Mouse (Mus musculus): ENCODE measurements around the gene Nrgn. TPM values are rescaled to one million over a fixed set of nuclear protein-coding genes. Genes with fewer than 3 reads are reported as not detected.
A peak's percentile ranks its signal among the peaks of the same experiment; 100 is the strongest.

Nrgn gene
- 0.21 TPM for polyA plus RNA-seq (2021)

DNA sequence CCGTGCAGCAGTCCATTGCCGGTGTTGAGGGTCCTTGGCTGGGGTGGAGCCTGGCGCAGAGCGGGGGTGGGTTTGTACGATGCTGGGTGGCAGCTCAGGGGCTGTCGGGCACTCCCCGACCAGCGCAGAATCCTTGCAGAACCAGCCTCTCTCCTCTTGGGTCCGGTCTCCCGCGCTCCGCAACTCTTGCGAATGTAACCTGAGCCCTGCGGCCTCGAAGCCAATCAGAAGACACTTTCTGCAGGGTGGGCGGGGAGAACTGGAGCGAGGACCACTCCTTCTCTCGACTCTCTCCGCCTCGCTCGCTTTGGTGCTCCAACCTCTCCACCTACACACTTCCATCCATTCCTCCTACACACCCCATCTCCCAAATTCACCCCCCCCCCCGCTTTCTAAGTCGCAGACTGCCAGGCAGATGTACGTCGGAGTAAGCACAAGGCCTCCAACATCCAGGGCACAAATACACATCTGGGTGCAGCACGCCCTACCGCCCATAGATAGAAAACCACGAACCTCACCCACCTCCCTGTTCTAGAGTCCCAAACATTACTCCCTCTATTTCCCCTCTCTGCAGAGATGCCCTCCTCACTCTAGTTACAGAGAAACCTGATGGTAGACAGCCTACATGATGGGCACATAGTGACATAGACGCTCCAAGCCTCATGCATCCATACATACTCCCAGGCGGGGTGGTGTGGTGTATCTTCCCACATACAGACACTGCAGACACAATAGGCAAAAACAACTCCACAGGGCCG, at the start of gene Nrgn:
Nrgn (minus strand) TSS at position 369 of the 758 bp plus-strand sequence.
- POLR2A ChIA-PET = no interaction called here
- TF ChIP-seq CTCF (IDR thresholded peaks at IDR 0.05) = no peak
- peaks cover 36% of the 10 kb centered on the region for H3K27me3 ChIP-seq
- ATAC-seq (peak; percentile 92), DNase-seq (ENCODE audit: low read depth, low spot score) (no peak)
- in situ Hi-C loops (cut with MboI; ENCODE audit: low pct_unique_long_range_greater_than_20kb) = no loop called here
- CTCF ChIA-PET = no interaction called here

DNA sequence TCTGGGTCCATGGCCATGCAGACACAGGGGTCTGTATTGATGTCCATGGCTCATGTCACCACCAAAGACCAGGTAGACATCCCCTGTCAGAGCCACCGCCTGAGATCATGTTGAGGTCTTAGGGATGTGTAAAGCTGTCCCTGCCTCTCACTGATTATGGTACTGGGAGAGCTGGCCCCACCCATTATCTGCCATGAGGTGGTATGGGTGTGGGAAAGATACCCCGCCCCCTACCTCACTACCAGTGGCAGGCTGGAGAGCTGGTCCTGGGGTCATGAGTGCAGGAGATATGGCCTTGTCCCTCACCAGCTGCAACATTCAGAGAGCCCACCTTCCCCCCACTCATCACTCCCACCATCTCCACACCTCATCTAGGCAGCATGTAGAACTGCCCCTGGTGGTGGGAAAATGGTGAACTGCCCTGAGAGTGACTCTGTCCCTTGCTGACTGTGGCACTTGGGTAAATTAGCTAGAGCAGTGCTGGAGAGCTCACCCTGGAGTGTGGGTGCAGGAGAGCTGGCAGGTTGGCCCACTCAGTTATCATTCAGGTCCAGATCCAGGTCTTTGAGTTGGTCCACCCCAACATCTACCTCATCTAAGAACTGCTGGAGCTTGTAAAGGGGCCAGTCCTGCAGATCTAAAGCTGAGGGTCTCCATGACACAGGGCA, 48.0 kb upstream of the Nrgn start:
- ChIA-PET CTCF (interaction anchor here (0.7 to 1.6 kb wide), 2 partner anchors 9 to 137 kb away, joined by 3 to 4 read pairs; no protein-coding TSS in a partner anchor), POLR2A (no interaction called here)
- H3K27me3 ChIP-seq = no peaks in the 10 kb centered on the region
- ATAC-seq (no peak), DNase-seq (ENCODE audit: low read depth, low spot score) (no peak)
- in situ Hi-C loops (cut with MboI; ENCODE audit: low pct_unique_long_range_greater_than_20kb) = no loop called here
- TF ChIP-seq CTCF (IDR thresholded peaks at IDR 0.05) = no peak

DNA sequence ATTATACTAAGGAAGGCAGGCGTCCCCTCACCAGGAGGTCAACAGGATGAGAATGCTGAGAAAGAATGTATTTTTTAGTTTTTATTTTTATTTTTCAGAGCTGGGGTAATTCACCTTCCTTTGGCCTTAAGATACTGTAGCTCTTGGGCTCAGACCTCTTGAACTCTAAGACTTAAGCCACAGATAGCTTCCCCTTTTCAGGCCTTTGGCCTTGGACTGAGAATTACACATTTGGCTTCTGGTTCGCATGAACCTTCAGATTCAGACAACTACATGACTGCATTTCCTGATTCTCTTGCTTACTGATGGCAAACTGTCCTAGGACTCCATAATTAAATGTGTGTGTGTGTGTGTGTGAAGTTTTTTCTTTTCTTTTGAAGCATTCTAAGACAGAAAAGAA, 45.9 kb upstream of the Nrgn start:
- in situ Hi-C loops (cut with MboI; ENCODE audit: low pct_unique_long_range_greater_than_20kb) = no loop called here
- H3K27me3 ChIP-seq = no peaks in the 10 kb centered on the region
- CTCF ChIA-PET = no interaction called here
- POLR2A ChIA-PET = no interaction called here
- no peak for TF ChIP-seq CTCF (IDR thresholded peaks at IDR 0.05)
- no peak for DNase-seq (ENCODE audit: low read depth, low spot score)
- ATAC-seq = no peak

DNA sequence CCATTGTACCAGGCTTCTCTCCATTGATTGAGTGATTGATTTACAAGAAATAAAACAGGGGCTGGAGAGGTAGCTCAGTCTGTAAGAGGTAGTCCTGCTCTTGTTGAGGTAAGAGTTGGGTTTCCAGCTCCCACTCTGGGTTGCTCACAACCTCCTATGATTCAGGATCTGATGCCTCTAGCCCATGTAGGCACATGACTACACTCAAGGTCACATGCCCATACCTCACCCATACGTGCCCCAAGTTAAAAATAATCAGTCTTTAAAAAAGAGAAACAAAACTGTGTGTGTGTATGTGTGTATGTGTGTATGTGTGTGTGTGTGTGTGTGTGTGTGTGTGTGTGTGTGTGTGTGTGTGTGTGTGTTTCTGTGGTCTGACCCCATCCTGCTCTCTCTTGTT, 42.9 kb upstream of the Nrgn start:
- POLR2A ChIA-PET = no interaction called here
- H3K27me3 ChIP-seq = no peaks in the 10 kb centered on the region
- CTCF ChIA-PET = no interaction called here
- no peak for ATAC-seq
- DNase-seq (ENCODE audit: low read depth, low spot score) = no peak
- in situ Hi-C loops (cut with MboI; ENCODE audit: low pct_unique_long_range_greater_than_20kb) = no loop called here
- no peak for TF ChIP-seq CTCF (IDR thresholded peaks at IDR 0.05)

DNA sequence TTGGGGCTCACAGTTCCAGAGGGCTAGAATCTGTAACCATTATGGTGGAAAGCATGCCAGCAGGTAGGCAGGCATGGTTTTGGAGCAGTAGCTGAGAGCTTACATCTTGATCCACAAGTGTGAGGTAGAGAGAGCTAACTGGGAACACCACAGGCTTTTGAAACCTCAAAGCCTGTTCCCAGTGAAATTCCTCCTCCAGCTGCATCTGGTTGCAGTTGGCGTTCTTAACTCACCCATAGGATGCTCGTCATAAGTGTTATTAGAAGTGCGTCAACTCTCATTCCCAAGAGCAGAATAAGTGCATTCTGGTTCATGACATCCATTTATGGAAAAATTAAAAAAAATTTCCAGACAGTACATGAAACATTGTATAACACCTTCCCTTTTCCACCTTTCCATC, 41.0 kb upstream of the Nrgn start:
- peaks cover 3% of the 10 kb centered on the region for H3K27me3 ChIP-seq
- no peak for DNase-seq (ENCODE audit: low read depth, low spot score)
- no peak for ATAC-seq
- ChIA-PET CTCF (interaction anchor here (1.1 kb wide), 1 partner anchor 9 kb away, joined by 4 read pairs; no protein-coding TSS in a partner anchor), POLR2A (no interaction called here)
- in situ Hi-C loops (cut with MboI; ENCODE audit: low pct_unique_long_range_greater_than_20kb) = no loop called here
- no peak for TF ChIP-seq CTCF (IDR thresholded peaks at IDR 0.05)

DNA sequence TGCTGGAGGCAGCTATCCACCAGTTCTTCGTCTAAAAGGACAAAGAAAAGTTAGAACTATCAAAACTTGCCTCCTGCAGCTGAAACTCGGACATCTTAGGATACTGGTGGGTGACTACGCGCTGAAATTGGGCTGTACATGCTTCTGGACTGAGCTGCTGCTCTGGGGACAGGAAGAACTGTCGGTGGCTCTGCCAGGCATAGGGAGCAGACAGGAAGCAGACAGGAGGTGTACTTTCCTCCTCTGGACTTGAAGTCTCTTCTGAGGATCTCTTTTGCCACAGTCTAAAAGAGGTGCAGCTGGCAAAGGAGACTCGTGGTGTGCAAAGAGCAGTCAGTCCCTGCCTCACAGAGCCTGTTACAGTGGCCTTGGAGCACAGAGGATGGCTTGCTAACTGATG, 39.9 kb upstream of the Nrgn start:
- POLR2A ChIA-PET = no interaction called here
- CTCF ChIA-PET = interaction anchor here (1.8 kb wide), 1 partner anchor 10 kb away, joined by 4 read pairs; no protein-coding TSS in a partner anchor

DNA sequence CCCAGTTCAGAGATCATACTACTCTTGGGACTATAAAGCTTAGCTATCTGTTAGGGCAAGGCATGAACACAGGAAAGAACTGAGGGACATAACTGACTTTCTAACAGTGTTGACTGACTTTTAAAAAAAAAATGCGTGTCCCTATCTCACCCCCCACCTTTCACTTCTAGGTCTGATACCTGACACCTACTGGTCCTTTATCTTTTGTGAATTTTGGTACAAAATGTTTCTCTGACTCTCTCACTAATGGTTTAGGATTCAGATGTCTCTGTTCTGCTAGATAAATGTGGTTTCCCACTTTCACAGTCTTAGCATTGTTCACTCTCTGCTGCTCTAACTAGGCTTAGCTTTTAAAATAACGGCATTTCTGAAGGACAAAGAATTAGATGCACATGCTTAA, 39.3 kb upstream of the Nrgn start:
- peaks cover 3% of the 10 kb centered on the region for H3K27me3 ChIP-seq
- ATAC-seq (no peak), DNase-seq (ENCODE audit: low read depth, low spot score) (no peak)
- ChIA-PET POLR2A (no interaction called here), CTCF (interaction anchor here (0.7 to 1.8 kb wide), 2 partner anchors 11 to 25 kb away, joined by 3 to 4 read pairs; no protein-coding TSS in a partner anchor)
- no peak for TF ChIP-seq CTCF (IDR thresholded peaks at IDR 0.05)
- in situ Hi-C loops (cut with MboI; ENCODE audit: low pct_unique_long_range_greater_than_20kb) = no loop called here

More for the DNA sequence above, 39.9 kb upstream of the Nrgn start:
- peaks cover 3% of the 10 kb centered on the region for H3K27me3 ChIP-seq
- no peak for TF ChIP-seq CTCF (IDR thresholded peaks at IDR 0.05)
- in situ Hi-C loops (cut with MboI; ENCODE audit: low pct_unique_long_range_greater_than_20kb) = no loop called here
- no peak for DNase-seq (ENCODE audit: low read depth, low spot score)
- ATAC-seq = no peak

DNA sequence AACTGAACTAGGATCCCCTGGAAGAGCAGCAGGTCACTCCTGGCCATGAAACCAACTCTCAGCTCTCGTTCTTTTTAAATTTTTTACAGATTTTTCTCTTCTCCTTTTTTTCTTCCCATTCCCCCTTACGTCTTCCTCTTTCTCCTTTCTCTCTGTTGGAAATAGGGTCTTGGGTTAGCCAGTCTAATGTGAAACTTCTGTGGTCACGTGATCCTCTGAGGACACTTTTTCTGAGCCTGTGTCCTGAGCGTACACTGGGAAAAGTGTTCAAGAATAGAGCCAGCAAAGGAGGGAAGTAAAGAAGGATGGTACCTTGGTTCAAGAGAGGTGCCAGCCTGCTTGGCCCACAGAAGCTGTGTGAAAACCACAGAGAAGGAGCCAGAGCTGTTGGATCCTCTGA, 37.7 kb upstream of the Nrgn start:
- no peak for DNase-seq (ENCODE audit: low read depth, low spot score)
- ChIA-PET POLR2A (no interaction called here), CTCF (no interaction called here)
- peaks cover 9% of the 10 kb centered on the region for H3K27me3 ChIP-seq
- in situ Hi-C loops (cut with MboI; ENCODE audit: low pct_unique_long_range_greater_than_20kb) = no loop called here
- no peak for ATAC-seq
- TF ChIP-seq CTCF (IDR thresholded peaks at IDR 0.05) = no peak

DNA sequence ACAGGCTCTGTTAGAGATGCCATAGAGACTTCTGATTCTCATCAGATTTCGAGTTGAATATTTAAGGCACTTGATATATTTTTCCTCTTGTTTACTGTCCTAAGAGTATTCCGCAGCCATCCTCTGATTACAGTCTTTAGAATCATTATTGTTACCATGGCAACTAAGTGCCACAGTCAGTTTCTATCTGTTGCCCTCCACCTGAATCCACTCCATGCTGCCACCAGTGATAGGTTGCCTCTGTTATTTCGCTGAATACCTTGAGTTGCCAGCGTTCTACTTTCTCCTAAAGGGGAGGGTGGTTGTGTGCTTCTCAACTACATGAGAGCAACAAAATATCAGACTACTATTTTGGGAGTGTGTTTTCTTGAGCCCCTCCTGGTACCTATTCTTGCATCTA, 34.0 kb upstream of the Nrgn start:
- ChIA-PET CTCF (no interaction called here), POLR2A (no interaction called here)
- no peak for DNase-seq (ENCODE audit: low read depth, low spot score)
- H3K27me3 ChIP-seq = peaks cover 23% of the 10 kb centered on the region
- in situ Hi-C loops (cut with MboI; ENCODE audit: low pct_unique_long_range_greater_than_20kb) = no loop called here
- no peak for ATAC-seq
- no peak for TF ChIP-seq CTCF (IDR thresholded peaks at IDR 0.05)

DNA sequence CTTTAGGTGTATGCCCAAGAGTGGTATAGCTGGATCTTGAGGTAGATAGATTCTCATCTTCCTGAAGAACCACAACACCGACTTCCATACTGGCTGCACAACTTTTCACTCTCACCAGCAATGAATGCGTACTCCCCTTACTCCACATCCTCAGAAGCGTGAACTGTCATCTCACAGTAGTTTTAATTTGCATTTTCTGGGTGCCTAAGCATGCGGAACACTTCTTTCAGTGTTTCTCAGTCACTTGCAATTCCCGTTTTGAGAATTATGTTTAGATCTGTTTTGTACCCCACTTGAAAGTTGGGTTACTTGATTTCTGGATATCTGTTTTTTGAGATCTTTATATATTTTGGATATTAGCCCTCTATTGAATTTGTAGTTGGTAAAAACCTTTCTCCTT, 30.9 kb upstream of the Nrgn start:
- ChIA-PET CTCF (no interaction called here), POLR2A (no interaction called here)
- H3K27me3 ChIP-seq = peaks cover 36% of the 10 kb centered on the region
- ATAC-seq (no peak), DNase-seq (ENCODE audit: low read depth, low spot score) (no peak)
- TF ChIP-seq CTCF (IDR thresholded peaks at IDR 0.05) = no peak
- in situ Hi-C loops (cut with MboI; ENCODE audit: low pct_unique_long_range_greater_than_20kb) = no loop called here

DNA sequence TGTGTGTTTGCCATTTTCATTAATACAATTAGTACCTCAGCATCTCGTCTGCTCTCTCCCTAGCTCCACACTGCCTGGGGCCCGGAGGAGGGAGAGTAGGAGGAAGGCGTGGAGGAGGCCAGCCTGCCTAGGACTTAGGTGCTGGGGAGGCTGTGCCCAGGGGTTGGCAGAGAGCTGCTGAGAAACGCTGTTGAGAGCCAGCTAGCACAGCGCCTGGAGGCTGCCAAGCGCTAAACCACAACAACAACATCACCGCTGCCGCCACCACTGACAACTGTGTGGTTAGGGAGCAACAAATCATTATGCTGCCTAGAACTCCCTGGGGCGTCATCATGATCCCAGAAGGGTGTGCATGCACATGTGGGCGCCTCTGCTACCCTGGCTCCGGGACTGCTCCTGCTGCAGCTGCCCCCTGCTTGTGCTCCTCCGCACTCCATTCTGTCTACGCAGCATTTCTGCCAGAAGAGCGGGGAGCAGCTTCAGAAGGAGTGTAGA, 23.8 kb upstream of the Nrgn start:
- H3K27me3 ChIP-seq = peaks cover 59% of the 10 kb centered on the region
- TF ChIP-seq CTCF (IDR thresholded peaks at IDR 0.05) = no peak
- in situ Hi-C loops (cut with MboI; ENCODE audit: low pct_unique_long_range_greater_than_20kb) = no loop called here
- ChIA-PET POLR2A (no interaction called here), CTCF (interaction anchor here (0.9 to 1.3 kb wide), 3 partner anchors 15 to 27 kb away, joined by 3 read pairs; no protein-coding TSS in a partner anchor)
- peak; percentile 95 for ATAC-seq
- DNase-seq (ENCODE audit: low read depth, low spot score) = peak; percentile 51
